Mouse (Mus musculus) spleen, embryonic (tissue): ENCODE measurements at regions not wholly inside any gene's neighbourhood (a gene's known extent, or its start where the extent isn't known, plus 50 kb on each side); places are given as distances from the start of the nearest gene placed in this dataset.

Experiments used
- CTCF ChIA-PET: fragments of 350-600 bp; sonication (Branson Sonifier 250); formaldehyde crosslinking; loops from one replicate; lab custom pipeline; 2022; lab: Charles Lee

DNA sequence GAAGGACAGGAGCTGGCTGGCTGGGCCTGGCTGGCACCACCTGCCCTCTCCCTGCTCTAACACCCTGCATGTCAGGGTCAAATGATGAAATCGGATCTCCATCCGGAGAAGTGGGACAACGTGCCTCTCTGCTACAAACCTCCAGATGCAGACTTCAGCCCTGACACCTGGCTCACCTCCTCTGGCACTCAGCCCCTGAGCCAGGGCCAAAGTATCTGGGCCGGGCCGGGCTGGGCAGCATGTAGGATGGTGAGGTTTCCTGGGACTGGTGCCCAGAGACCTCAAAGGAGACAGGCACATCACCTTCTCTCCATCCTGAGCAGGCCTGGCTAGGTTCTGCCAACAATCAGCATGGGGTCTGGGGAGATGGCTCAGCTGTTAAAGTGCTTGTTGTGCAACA is 113.5 kb downstream of the Tfcp2l1 start:
- CTCF ChIA-PET: no interaction called here

DNA sequence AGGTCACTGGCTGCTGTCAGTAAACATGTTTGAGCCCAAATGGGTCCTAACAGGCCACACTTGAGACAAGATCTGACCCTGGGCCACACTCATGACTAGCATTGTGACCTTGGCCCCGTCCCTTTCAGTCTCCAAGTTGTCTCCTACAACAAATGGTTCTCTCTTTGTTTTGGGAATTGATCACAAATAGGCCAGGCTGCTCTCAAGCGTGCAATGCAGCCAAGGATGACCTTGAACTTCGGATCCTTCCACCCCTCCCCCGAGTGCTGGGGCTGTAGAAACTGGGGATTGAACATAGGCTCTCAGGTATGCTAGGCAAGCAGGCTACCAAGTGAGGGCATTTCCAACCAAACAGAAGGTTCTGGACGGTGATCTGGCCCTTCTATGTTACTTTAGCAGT is 120.5 kb downstream of the Tfcp2l1 start:
- CTCF ChIA-PET: no interaction called here

DNA sequence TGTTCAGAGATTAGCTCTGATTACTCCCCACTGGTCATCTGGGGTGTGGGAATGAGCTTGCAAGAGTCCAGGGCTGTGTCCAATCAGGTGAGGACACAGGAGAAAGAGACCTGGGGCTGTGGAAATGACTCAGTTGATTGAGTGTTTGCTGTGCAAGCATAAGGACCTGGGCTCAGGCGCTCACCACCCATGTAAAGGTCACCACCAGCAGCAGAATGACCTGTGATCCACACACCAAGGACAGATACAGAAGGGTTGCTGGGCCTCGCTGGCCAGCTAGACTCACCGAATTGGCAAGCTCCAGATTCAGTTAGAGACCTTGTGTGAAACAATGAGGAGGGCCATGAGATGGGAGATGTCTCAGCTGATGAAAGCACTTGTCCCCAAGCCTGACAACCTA is 125.1 kb downstream of the Tfcp2l1 start:
- CTCF ChIA-PET: no interaction called here

DNA sequence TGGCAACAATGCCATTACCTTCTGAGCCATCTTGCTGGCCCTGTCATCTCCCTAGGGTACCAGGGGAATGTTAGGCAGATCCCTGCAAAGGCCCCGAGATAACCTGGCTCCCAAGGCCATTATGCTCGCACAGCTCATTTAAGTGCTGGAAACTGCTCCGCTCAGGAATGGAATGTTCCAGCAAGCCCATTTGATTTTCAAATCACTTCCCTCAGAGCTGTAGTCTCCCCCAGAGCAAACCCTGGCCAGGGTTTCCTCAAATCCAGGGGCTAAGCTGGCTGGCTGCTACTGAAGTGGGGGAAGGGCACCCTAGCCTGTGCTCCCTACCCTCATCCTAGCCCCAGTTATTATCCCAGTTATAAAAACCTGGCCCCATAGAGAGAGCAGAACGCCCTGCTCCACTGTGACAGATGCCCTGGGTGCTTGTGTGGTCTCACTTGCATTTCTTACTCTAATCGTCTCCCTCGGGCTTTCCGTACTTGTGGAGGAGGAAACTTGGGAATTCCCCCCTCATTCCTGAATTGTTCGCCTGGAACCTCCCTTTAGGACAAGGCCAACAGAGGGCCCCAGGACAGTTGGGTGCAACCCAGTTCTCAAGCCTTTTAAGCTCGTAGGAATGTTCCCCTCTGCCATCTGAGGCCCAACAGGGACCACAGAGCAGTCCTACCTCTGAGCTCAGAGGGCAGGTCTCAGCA is 128.6 kb downstream of the Tfcp2l1 start:
- CTCF ChIA-PET: no interaction called here

DNA sequence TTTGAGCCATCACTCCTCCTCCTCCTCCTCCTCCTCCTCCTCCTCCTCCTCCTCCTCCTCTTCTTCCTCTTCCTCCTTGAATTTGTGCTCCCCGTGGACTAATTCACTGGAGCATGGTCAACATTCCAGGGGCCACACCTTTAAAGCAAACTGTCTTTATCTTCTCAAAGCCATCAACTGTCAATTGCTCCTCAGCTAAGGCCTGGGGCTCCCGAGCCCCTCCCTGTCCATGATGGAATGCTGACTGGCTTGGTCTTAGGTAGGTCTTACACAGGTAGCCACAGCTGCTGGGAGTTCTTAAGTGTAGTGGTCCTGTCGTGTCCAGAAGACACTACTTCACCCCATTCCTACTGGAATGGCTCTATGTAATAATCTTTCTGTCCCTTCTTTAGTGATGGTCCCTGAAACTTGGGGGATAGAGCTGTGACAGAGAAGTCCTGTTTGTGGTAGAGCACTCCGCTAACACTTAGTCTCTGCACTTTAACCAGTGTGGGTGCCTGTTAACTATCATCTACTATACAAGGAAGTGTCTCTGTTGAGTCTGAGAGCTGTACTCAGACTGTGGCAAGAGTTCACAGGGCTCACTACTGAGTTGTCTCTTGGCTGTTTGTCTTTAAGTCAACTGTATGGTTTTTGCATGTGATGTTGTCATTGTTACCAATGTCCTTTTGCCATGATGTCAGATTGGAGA is 129.7 kb downstream of the Tfcp2l1 start:
- CTCF ChIA-PET: no interaction called here

DNA sequence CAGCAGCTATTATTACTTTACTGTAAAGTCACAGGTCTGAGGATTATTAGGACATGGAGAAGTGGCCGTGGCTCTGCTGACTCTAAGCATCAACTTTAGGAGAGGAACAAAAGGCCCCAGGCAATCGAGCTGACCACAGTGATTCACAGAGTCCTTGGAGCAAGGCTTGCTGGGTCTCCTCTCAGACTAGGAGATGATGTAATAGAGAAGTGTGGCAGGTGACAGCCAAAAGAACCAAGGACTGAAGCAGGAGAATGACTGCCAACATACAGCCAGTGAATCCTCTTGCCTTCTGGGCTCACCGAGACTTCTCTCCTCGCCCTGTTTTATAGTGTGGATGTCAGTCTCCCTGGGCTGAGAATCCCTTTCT is 130.3 kb downstream of the Tfcp2l1 start:
- CTCF ChIA-PET: no interaction called here

DNA sequence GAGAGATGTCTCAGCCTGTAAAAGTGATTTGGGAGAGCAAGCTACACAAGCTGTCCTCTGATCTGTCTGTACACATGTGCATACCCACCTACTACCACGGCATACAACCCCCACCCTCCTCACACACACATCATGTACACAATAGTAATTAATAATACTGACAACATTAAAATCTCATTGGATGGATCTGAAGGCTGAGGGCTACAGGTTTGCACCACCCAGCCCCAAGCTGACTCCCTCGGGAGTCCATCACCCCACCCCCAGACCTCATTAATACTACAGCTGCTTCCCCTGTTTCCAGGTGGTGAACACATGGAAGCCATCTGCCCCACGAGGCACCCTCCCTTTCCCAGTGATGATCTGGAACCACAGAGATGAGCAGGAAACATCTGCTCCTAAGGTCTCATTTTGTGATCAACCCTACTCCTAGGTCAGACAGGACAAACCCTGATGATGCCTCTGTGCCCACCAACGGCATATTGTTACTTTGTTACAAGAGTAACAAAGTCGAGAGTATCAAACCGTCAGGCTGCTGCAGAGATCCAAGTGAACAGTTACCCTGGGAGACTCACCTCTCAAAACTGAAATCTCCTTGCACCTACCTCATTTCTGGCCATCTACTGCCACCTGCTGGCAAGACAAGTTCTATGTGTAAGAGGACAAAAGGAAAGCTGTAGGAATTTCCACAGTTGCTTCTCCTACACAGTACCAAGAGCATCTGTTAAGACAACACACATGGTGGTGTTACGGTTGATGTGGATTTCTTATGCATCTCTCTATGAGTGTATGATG is 131.6 kb downstream of the Tfcp2l1 start:
- CTCF ChIA-PET: no interaction called here

DNA sequence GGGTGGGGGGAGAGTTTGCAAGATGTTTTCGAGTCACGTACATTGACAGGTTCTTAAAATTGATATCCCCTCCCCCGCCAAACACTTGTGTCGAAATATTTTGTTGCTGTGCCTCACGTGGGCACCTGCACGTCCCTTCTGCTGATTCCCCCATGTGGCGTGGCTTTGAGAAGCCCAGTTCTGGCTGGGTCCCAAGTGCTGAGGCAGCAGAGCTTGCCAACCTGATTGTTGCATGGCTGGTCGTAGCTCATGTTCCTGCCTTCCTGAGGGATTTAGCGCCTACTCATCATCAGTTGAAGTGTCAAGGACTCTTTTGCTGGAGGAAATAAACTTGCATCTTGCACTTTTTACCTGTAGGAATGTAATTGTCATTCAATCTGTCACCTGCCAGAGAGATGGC is 137.8 kb downstream of the Tfcp2l1 start:
- CTCF ChIA-PET: no interaction called here

DNA sequence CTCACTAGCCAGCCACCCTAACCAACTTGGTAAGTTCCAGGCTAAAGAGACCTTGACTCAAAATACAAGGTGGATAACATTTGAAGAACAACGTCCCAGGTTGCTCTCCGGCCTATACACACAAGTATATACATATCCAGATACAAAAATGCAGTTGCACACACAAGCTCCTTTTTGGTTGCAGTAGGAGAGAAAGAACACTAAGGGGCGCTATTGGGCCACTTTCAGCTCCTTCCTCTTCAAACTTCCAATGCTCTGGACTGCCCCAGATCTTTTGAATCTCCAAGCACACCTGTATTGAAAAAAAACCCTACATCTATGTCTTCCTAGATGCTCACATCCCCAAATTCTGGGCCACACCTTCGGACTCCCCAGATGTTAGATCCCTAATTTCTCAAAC is 141.1 kb downstream of the Tfcp2l1 start:
- CTCF ChIA-PET: no interaction called here

DNA sequence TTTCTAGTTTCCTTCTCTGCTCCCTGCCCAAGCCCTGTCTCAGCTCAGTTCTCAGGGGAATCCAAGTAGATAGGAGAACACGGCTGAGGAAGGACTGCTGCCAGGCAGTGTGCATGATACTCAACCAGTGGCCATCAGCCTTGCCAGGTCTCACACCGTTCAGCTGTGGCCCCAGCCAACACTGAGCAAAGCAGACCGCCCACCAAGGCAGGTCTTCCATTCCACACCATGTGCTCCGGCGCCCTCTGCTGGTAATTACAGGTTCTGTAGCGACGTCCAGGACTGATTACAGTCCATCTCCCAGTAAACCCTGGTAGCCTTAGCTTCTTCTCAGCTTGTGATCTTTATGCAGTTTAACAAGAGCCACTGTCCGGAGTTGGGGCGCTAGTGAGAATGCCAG is 144.5 kb downstream of the Tfcp2l1 start:
- CTCF ChIA-PET: interaction anchor here (0.6 kb wide), 1 partner anchor 310 kb away, joined by 4 read pairs; no protein-coding TSS in a partner anchor

DNA sequence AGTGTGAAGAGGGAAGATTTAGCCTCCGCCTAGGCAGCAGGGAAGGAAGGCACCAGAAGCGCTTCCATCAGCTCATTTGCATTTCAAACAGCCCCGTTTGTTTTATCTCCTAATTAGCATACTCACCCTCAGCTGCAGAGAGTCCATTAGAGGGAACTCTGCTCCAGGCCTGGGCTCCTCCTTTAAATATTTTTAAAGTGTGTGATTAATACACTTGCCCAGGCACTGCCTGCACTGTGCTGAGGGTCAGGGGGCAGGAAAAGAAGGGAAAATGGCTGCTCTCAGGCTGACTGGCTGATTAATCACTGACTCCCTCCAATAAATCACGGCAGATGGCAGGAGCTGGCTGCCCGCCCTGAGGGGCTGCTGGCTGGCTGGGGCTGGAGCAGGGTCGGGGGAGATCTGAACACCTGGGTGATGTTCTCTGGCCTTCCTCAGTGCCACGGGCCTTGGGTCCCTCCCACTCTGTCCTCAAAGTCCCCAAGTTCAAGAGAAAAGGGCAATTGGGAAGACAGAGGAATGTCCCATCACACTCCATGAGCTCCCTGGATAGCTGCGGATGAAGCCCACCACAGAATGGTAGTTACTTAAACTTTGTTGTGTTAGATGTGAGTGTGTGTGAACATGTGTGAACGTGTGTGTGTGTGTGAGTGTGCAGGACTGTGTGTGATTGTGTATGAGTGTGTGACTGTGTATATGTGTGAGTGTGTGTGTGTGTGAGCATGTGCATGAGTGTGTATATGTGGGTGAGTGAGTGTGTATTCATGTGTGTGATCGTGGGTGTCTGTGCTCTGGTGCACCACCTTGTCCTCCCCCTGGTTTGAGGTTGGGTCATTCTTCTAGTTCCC is 149.1 kb downstream of the Tfcp2l1 start:
- CTCF ChIA-PET: no interaction called here
